Mouse (Mus musculus) small intestine, adult 2 months (tissue): ENCODE measurements at regions not wholly inside any gene's neighbourhood (a gene's known extent, or its start where the extent isn't known, plus 50 kb on each side); places are given as distances from the start of the nearest gene placed in this dataset.

ENCODE experiments used
- CTCF ChIP-seq: fragments of 200-500 bp; IDR thresholded peaks from 2 replicates; pipeline ENCODE4 v1.5.1; 2012; ENCODE audit warnings: low read depth, mild to moderate bottlenecking, control low read depth, inconsistent platforms, low read length, moderate library complexity, mixed read lengths; ENCODE audit not compliant: insufficient replicate concordance, insufficient read length; ENCODE audit errors: extremely low read depth
- POLR2A ChIP-seq: fragments of 200-500 bp; IDR thresholded peaks from 2 replicates; pipeline ENCODE4 v1.6.1; 2012; ENCODE audit warnings: low read depth, mild to moderate bottlenecking, control low read depth, inconsistent platforms, low read length, moderate library complexity

DNA sequence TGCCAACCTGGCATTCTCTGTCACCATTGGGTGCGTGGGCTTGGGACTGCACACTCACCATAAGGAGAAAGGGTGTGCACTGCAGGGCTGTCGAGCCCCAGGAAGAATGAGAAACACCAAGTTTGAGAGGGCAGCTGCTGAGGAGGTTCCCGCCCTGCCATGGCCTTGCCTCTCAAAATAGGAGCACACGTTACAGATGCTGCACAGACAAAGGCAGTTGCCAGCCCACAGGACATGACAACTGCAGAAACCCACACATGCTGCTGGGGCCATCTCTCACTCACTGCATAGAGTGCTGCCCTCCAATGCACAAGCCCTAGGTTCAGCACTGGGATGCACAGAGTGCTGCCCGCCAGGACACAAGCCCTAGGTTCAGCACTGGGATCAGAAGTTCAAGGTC is 61.6 kb upstream of the Pias1 start:
- TF ChIP-seq CTCF (no peak), POLR2A (no peak)
